Mouse (Mus musculus) thymus, adult 2 months (tissue): ENCODE data around the gene 9930022D16Rik.

Experiments
- CTCF ChIP-seq: fragments of 200-500 bp; IDR thresholded peaks from 2 replicates; pipeline ENCODE4 v1.5.1; 2012; ENCODE audit warnings: mild to moderate bottlenecking, control low read depth, low read length, moderate library complexity, borderline replicate concordance; ENCODE audit not compliant: control insufficient read depth, poor library complexity, insufficient read depth; ENCODE audit errors: extremely low read depth
- POLR2A ChIP-seq: fragments of 200-500 bp; IDR thresholded peaks from 2 replicates; pipeline ENCODE4 v1.6.1; 2012; ENCODE audit warnings: mild to moderate bottlenecking, low read length, control low read depth, moderate library complexity; ENCODE audit not compliant: control insufficient read depth, poor library complexity, insufficient read depth; ENCODE audit errors: extremely low read depth

- no peak for TF ChIP-seq CTCF
- no peak for TF ChIP-seq POLR2A
Observed at GRCm38 (mm10) chr11:109440641-109441040, 26.9 kb downstream of the 9930022D16Rik start.
